Mouse (Mus musculus) midbrain, embryonic 16.5 days (tissue): ENCODE results near the gene H2-Aa. TPM values are rescaled to one million over a fixed set of nuclear protein-coding genes. Genes with fewer than 3 reads are reported as not detected.
A peak's percentile ranks its signal among the peaks of the same experiment; 100 is the strongest.

Experiments
- ATAC-seq: fragments of 200-750 bp; cut with Nextera tagmentation; 2 replicates; pipeline ENCODE4 v1.8.0; 2017; ENCODE audit warnings: moderate TSS enrichment
- H3K27ac ChIP-seq: fragments of 300-500 bp; sonication (generic); 2 replicates; pipeline ENCODE4 v1.5.1; 2014; ENCODE audit warnings: mild to moderate bottlenecking, low read length, mixed read lengths
- H3K27me3 ChIP-seq: fragments of 300-500 bp; sonication (generic); 2 replicates; pipeline ENCODE4 v1.6.1; 2014; ENCODE audit warnings: low read depth, low read length, mixed read lengths; ENCODE audit not compliant: control insufficient read depth, insufficient read depth
- H3K36me3 ChIP-seq: fragments of 300-500 bp; sonication (generic); 2 replicates; pipeline ENCODE4 v1.6.1; 2014; ENCODE audit warnings: mild to moderate bottlenecking, low read length, moderate library complexity, mixed read lengths; ENCODE audit not compliant: control insufficient read depth, insufficient read depth
- H3K4me1 ChIP-seq: fragments of 300-500 bp; sonication (generic); 2 replicates; pipeline ENCODE4 v1.6.1; 2014; ENCODE audit warnings: mild to moderate bottlenecking, low read length, mixed read lengths; ENCODE audit not compliant: control insufficient read depth, insufficient read depth
- H3K4me2 ChIP-seq: fragments of 300-500 bp; sonication (generic); 2 replicates; pipeline ENCODE4 v1.6.1; 2014; ENCODE audit warnings: mild to moderate bottlenecking, low read length, mixed read lengths
- H3K4me3 ChIP-seq: fragments of 300-500 bp; sonication (generic); 2 replicates; pipeline ENCODE4 v1.5.1; 2014; ENCODE audit warnings: low read depth, mild to moderate bottlenecking, low read length, moderate library complexity, mixed read lengths
- H3K9ac ChIP-seq: fragments of 300-500 bp; sonication (generic); 2 replicates; pipeline ENCODE4 v1.6.1; 2014; ENCODE audit warnings: low read depth, low read length, mixed read lengths
- H3K9me3 ChIP-seq: fragments of 300-500 bp; sonication (generic); replicated peaks from 2 replicates; pipeline ENCODE4 v1.6.1; 2014; ENCODE audit warnings: mild to moderate bottlenecking, low read length, mixed read lengths; ENCODE audit not compliant: control insufficient read depth, poor library complexity, severe bottlenecking
- WGBS: fragments of 180-500 bp; shearing (Covaris S2); extraction: QIAGEN DNeasy Blood & Tissue Kit; methylation state at CpG from one replicate; pipeline ENCODE4 v1.1.7; 2014; 5-methylcytosine and 5-hydroxymethylcytosine counted together
- polyA plus RNA-seq: library from polyadenylated mRNA; unstranded; fragments of >200 nt; fragmentation: Nextera tagmentation; extraction: Ambion mirVana; gene quantifications from 2 replicates; pipeline ENCODE4 v1.2.1, GENCODE M21; 2015

H2-Aa gene
- polyA plus RNA-seq, 1 experiment from 2014 or later, result not detected

GRCm38 (mm10) chr17:34280499-34281038 is 7.1 kb downstream of the H2-Aa start:
- ATAC-seq, result no peak
- Histone ChIP-seq H3K27me3 (no peaks in the 10 kb centered on the region), H3K4me2 (no peak overlapping the region), H3K4me1 (no peaks in the 10 kb centered on the region), H3K36me3 (no peaks in the 10 kb centered on the region), H3K4me3 (no peak overlapping the region), H3K9ac (no peak overlapping the region), H3K9me3 (no peaks in the 10 kb centered on the region), H3K27ac (no peak overlapping the region)
- 71% methylated on average over 1 of the region's 1 CpGs for WGBS

GRCm38 (mm10) chr17:34272102-34272501 is 15.5 kb downstream of the H2-Aa start:
- H3K27ac ChIP-seq, result no peak overlapping the region
- no peaks in the 10 kb centered on the region for H3K4me1 ChIP-seq
- H3K36me3 ChIP-seq, result no peaks in the 10 kb centered on the region
- 91% methylated on average over 1 of the region's 1 CpGs for WGBS
- H3K4me2 ChIP-seq, result no peak overlapping the region
- H3K9me3 ChIP-seq, result no peaks in the 10 kb centered on the region
- H3K27me3 ChIP-seq, result no peaks in the 10 kb centered on the region
- ATAC-seq, result no peak
- H3K4me3 ChIP-seq, result no peak overlapping the region
- no peak overlapping the region for H3K9ac ChIP-seq

- H3K4me2 ChIP-seq, result no peak overlapping the region
- no peak for ATAC-seq
- H3K27ac ChIP-seq, result no peak overlapping the region
- H3K27me3 ChIP-seq, result no peaks in the 10 kb centered on the region
- no peaks in the 10 kb centered on the region for H3K4me1 ChIP-seq
- no peak overlapping the region for H3K9ac ChIP-seq
- H3K9me3 ChIP-seq, result no peaks in the 10 kb centered on the region
- no peaks in the 10 kb centered on the region for H3K36me3 ChIP-seq
- 83% methylated on average over 2 of the region's 2 CpGs for WGBS
- H3K4me3 ChIP-seq, result no peak overlapping the region
Observed at GRCm38 (mm10) chr17:34270940-34271339, 16.7 kb downstream of the H2-Aa start.

GRCm38 (mm10) chr17:34270230-34270629 is 17.4 kb downstream of the H2-Aa start:
- no peaks in the 10 kb centered on the region for H3K36me3 ChIP-seq
- H3K4me2 ChIP-seq, result no peak overlapping the region
- no peak overlapping the region for H3K4me3 ChIP-seq
- no peaks in the 10 kb centered on the region for H3K9me3 ChIP-seq
- H3K9ac ChIP-seq, result no peak overlapping the region
- no peak overlapping the region for H3K27ac ChIP-seq
- WGBS, result 83% methylated on average over 2 of the region's 2 CpGs
- no peaks in the 10 kb centered on the region; the same call in 1 of the 2 replicates for H3K4me1 ChIP-seq
- no peak for ATAC-seq
- H3K27me3 ChIP-seq, result peaks cover 3% of the 10 kb centered on the region

- no peak for ATAC-seq
Observed at GRCm38 (mm10) chr17:34269817-34270216, 17.8 kb downstream of the H2-Aa start.

GRCm38 (mm10) chr17:34268748-34269147 is 18.9 kb downstream of the H2-Aa start:
- Histone ChIP-seq H3K36me3 (no peaks in the 10 kb centered on the region), H3K9ac (no peak overlapping the region), H3K9me3 (no peaks in the 10 kb centered on the region), H3K27ac (no peak overlapping the region), H3K4me3 (no peak overlapping the region), H3K4me2 (no peak overlapping the region), H3K4me1 (peaks cover 10% of the 10 kb centered on the region), H3K27me3 (peaks cover 9% of the 10 kb centered on the region)
- ATAC-seq, result no peak
- 94% methylated on average over 2 of the region's 2 CpGs for WGBS

More at GRCm38 (mm10) chr17:34269817-34270216, 17.8 kb downstream of the H2-Aa start:
- H3K36me3 ChIP-seq, result no peaks in the 10 kb centered on the region
- H3K27ac ChIP-seq, result no peak overlapping the region
- peaks cover 4% of the 10 kb centered on the region; the same call in 1 of the 2 replicates for H3K4me1 ChIP-seq
- no peak overlapping the region for H3K4me2 ChIP-seq
- no peak overlapping the region for H3K4me3 ChIP-seq
- H3K9ac ChIP-seq, result no peak overlapping the region
- 78% methylated on average over 4 of the region's 4 CpGs for WGBS
- peaks cover 7% of the 10 kb centered on the region for H3K27me3 ChIP-seq
- no peaks in the 10 kb centered on the region for H3K9me3 ChIP-seq

GRCm38 (mm10) chr17:34268262-34268661 is 19.4 kb downstream of the H2-Aa start:
- Histone ChIP-seq H3K27me3 (peaks cover 10% of the 10 kb centered on the region), H3K36me3 (no peaks in the 10 kb centered on the region), H3K9ac (no peak overlapping the region), H3K4me3 (no peak overlapping the region), H3K4me2 (no peak overlapping the region), H3K9me3 (no peaks in the 10 kb centered on the region), H3K27ac (no peak overlapping the region), H3K4me1 (peaks cover 10% of the 10 kb centered on the region)
- WGBS, result 73% methylated on average over 2 of the region's 2 CpGs
- ATAC-seq, result no peak

GRCm38 (mm10) chr17:34264452-34265351 is 22.9 kb downstream of the H2-Aa start:
- Histone ChIP-seq H3K4me2 (peak overlapping the region; percentile 91), H3K36me3 (no peaks in the 10 kb centered on the region), H3K9ac (peak overlapping the region; percentile 62), H3K27ac (no peak overlapping the region), H3K4me3 (peak overlapping the region; percentile 51), H3K27me3 (peaks cover 14% of the 10 kb centered on the region), H3K9me3 (no peaks in the 10 kb centered on the region), H3K4me1 (peaks cover 10% of the 10 kb centered on the region)
- WGBS, result under 1% methylated on average over 86 of the region's 93 CpGs
- no peak for ATAC-seq

- H3K4me1 ChIP-seq, result peaks cover 10% of the 10 kb centered on the region
- no peaks in the 10 kb centered on the region for H3K9me3 ChIP-seq
- H3K4me3 ChIP-seq, result peak overlapping the region; percentile 32
- 6% methylated on average over 14 of the region's 14 CpGs for WGBS
- H3K27ac ChIP-seq, result no peak overlapping the region
- H3K9ac ChIP-seq, result no peak overlapping the region
- peak overlapping the region; percentile 91 for H3K4me2 ChIP-seq
- no peaks in the 10 kb centered on the region for H3K36me3 ChIP-seq
- H3K27me3 ChIP-seq, result peaks cover 14% of the 10 kb centered on the region
- ATAC-seq, result no peak
Observed at GRCm38 (mm10) chr17:34263811-34264371, 23.7 kb downstream of the H2-Aa start.
